Mouse (Mus musculus) liver, adult 2 months (tissue): ENCODE measurements at regions not wholly inside any gene's neighbourhood (a gene's known extent, or its start where the extent isn't known, plus 50 kb on each side); places are given as distances from the start of the nearest gene placed in this dataset.
"Not testable (repeated sequence)": the region's sequence is repeated elsewhere in the genome, so short reads cannot be mapped to it uniquely, and the experiment has no call there.

Source experiments
- CTCF ChIP-seq: fragments of 200-500 bp; IDR thresholded peaks from 2 replicates; pipeline ENCODE4 v1.5.1; 2011; ENCODE audit warnings: low read depth, low read length, control low read depth
- POLR2A ChIP-seq: fragments of 200-500 bp; IDR thresholded peaks from 2 replicates; pipeline ENCODE4 v1.6.1; 2011; ENCODE audit warnings: low read length, control low read depth; ENCODE audit not compliant: insufficient read depth; ENCODE audit errors: extremely low read depth

- TF ChIP-seq CTCF, POLR2A: not testable (repeated sequence)
These were observed 64.0 kb downstream of the Mup20 start for GRCm38 (mm10) chr4:61989941-61990340.
